Mouse (Mus musculus) midbrain, embryonic 14.5 days (tissue): ENCODE results near the gene Eif4g3. TPM values are rescaled to one million over a fixed set of nuclear protein-coding genes. Genes with fewer than 3 reads are reported as not detected.

Experiments used
- ATAC-seq: fragments of 200-750 bp; cut with Nextera tagmentation; 2 replicates; pipeline ENCODE4 v1.8.0; 2017; ENCODE audit warnings: moderate number of reproducible peaks, moderate library complexity; ENCODE audit not compliant: low FRiP score, low TSS enrichment
- DNase-seq: peaks from one replicate; pipeline ENCODE4 v3.0.0-alpha.2; 2015
- H3K27ac ChIP-seq: fragments of 300-500 bp; sonication (generic); replicated peaks from 2 replicates; pipeline ENCODE4 v1.5.1; 2014; ENCODE audit warnings: mild to moderate bottlenecking, low read depth, low read length, moderate library complexity
- H3K27me3 ChIP-seq: fragments of 300-500 bp; sonication (generic); 2 replicates; pipeline ENCODE4 v1.6.1; 2014; ENCODE audit warnings: low read length, control low read depth, mixed read lengths; ENCODE audit not compliant: control insufficient read depth, insufficient read depth
- H3K36me3 ChIP-seq: fragments of 300-500 bp; sonication (generic); 2 replicates; pipeline ENCODE4 v1.6.1; 2014; ENCODE audit warnings: low read length, control low read depth; ENCODE audit not compliant: control insufficient read depth, insufficient read depth
- H3K4me1 ChIP-seq: fragments of 300-500 bp; sonication (generic); 2 replicates; pipeline ENCODE4 v1.6.1; 2014; ENCODE audit warnings: mild to moderate bottlenecking, antibody characterized with exemption, low read length, control low read depth; ENCODE audit not compliant: control insufficient read depth, insufficient read depth
- H3K4me2 ChIP-seq: fragments of 300-500 bp; sonication (generic); 2 replicates; pipeline ENCODE4 v1.6.1; 2014; ENCODE audit warnings: mild to moderate bottlenecking, low read length, moderate library complexity
- H3K4me3 ChIP-seq: fragments of 300-500 bp; sonication (generic); replicated peaks from 2 replicates; pipeline ENCODE4 v1.5.1; 2014; ENCODE audit warnings: low read depth, low read length
- H3K9ac ChIP-seq: fragments of 300-500 bp; sonication (generic); replicated peaks from 2 replicates; pipeline ENCODE4 v1.6.1; 2014; ENCODE audit warnings: mild to moderate bottlenecking, low read length, moderate library complexity
- H3K9me3 ChIP-seq: fragments of 300-500 bp; sonication (generic); 2 replicates; pipeline ENCODE4 v1.6.1; 2016; ENCODE audit warnings: low read length, control low read depth, mixed read lengths; ENCODE audit not compliant: control insufficient read depth
- WGBS: fragments of 180-500 bp; shearing (Covaris S2); extraction: QIAGEN DNeasy Blood & Tissue Kit; methylation state at CpG from one replicate; pipeline ENCODE4 v1.1.7; 2014; 5-methylcytosine and 5-hydroxymethylcytosine counted together
- polyA plus RNA-seq: library from polyadenylated mRNA; unstranded; fragments of >200 nt; fragmentation: Nextera tagmentation; extraction: Ambion mirVana; gene quantifications from 2 replicates; pipeline ENCODE4 v1.2.1, GENCODE M21; 2014

Eif4g3 gene
- polyA plus RNA-seq: 48.4 and 63.0 TPM in 2 replicates

DNA sequence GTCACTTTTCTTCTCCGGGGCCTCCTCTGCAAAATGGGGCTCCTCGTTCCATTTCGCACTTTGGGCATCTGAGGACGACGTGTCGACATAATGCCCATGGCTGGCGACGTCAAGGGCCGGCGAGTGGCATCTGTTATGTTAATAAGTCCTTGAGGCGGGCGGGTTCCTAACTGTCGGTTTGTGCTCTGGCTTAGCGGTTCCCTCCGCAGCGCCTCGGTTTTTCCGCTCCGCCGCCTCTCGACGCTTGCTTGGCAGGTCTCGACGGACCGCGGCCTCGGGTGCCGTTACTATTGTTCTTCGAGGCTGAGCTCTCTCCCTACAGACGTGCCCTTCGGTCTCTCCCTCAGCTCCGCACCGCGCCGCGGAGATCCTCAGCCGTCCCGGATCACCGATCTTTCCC, at the start of gene Eif4g3:
Gene Eif4g3 (plus strand): TSS at position 133 of the 400 bp plus-strand sequence.
- Histone ChIP-seq H3K9ac (peak within 1 kb of the TSS; percentile 99), H3K36me3 (peaks cover 9% of the 10 kb centered on the region), H3K4me3 (peak within 1 kb of the TSS; percentile 94), H3K4me1 (peaks cover 24% of the 10 kb centered on the region), H3K4me2 (peak within 1 kb of the TSS; percentile 80), H3K9me3 (no peaks in the 10 kb centered on the region), H3K27ac (peak within 1 kb of the TSS; percentile 96), H3K27me3 (no peaks in the 10 kb centered on the region)
- DNase-seq (no peak), ATAC-seq (peak; percentile 36)
- WGBS: 1% methylated on average over 39 of the region's 39 CpGs

DNA sequence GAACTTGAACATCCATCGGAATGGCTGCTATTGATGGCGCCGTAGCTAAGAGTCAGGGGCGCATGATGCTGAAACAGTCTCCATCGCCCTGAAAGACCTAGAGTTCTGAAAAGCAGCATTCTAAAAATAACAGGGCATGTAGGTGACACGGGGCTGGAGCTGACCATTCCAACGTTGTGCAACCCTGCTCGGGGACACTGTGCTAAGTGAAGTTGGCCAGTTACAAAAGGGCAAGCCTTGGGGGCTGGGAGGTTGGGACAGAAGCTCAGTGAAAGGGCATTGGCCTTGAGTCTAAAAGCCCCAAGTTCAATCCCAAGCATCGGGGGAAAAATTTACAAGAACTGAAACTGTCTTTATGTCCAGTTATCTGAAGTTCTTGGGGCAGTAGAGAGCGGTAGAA, 49.3 kb upstream of the Eif4g3 start:
- Histone ChIP-seq H3K27me3 (no peaks in the 10 kb centered on the region), H3K27ac (no peak overlapping the region), H3K36me3 (peaks cover 23% of the 10 kb centered on the region), H3K9ac (no peak overlapping the region), H3K4me3 (no peak overlapping the region), H3K4me1 (peaks cover 18% of the 10 kb centered on the region), H3K4me2 (no peak overlapping the region), H3K9me3 (no peaks in the 10 kb centered on the region)
- WGBS: 93% methylated on average over 10 of the region's 10 CpGs
- DNase-seq (no peak), ATAC-seq (no peak)

DNA sequence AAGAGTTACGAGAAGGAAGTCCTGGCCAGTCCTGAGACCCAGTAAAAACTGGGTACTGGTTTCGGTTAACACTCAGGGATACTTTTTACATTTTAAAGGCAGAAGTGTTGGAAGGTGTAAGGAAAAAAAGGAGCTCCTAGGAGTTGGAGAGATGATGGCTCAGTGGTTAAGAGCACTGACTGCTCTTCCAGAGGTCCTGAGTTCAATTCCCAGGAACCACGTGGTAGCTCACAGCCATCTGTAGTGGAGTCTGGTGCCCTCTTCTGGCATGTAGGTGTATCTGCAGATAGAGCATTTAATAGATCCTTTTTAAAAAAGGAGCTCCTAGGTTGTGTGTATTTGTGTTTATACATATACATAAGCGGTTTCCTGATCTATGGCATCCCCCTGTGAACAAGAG, 47.4 kb upstream of the Eif4g3 start:
- no peaks in the 10 kb centered on the region for H3K9me3 ChIP-seq
- peaks cover 33% of the 10 kb centered on the region for H3K36me3 ChIP-seq
- 76% methylated on average over 4 of the region's 4 CpGs for WGBS
- ATAC-seq (no peak), DNase-seq (no peak)
- H3K4me2 ChIP-seq: no peak overlapping the region
- no peak overlapping the region for H3K27ac ChIP-seq
- H3K27me3 ChIP-seq: no peaks in the 10 kb centered on the region
- H3K4me3 ChIP-seq: no peak overlapping the region
- H3K9ac ChIP-seq: no peak overlapping the region
- peaks cover 13% of the 10 kb centered on the region for H3K4me1 ChIP-seq

DNA sequence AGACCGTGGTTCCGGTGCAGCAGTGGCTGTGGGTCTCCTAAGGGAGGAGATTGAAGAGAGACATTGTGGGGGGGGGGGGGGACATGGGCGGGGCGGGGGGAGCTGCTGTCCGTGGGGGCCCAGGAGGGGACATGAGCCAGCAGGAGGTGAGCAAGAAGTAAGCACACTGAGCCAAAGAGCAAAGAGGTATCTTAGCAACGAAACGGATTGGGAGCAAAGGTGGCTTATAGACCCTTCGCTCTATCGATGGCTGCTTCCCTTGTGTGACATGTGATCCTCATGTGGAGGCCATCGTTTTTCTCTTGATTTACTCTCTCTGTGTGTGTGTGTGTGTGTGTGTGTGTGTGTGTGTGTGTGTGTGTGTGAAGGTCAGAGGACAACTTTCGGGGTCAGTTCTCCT, 46.4 kb upstream of the Eif4g3 start:
- Histone ChIP-seq H3K27ac (no peak overlapping the region), H3K4me2 (no peak overlapping the region), H3K4me1 (peaks cover 13% of the 10 kb centered on the region), H3K4me3 (no peak overlapping the region), H3K27me3 (no peaks in the 10 kb centered on the region), H3K9ac (no peak overlapping the region), H3K36me3 (peaks cover 38% of the 10 kb centered on the region), H3K9me3 (no peaks in the 10 kb centered on the region)
- DNase-seq (no peak), ATAC-seq (no peak)
- 73% methylated on average over 9 of the region's 11 CpGs for WGBS

DNA sequence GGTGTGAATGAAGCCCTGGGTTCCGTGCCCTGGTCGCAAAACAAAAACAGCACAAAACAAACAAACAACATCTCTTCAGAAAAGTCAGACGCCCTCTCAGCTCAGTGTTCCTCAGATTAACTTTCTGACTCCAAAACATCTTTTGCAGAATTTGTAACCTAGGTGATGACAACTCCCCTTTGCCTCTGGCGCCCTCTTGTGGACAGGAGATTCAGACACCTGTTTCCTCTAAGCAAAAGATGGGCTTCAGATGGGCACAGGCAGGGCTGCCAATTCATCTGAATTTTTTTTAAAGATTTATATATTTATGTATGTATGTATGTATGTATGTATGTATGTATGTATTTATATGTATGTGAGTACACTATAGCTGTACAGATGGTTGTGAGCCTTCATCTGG, 40.0 kb upstream of the Eif4g3 start:
- Histone ChIP-seq H3K9ac (no peak overlapping the region), H3K4me3 (no peak overlapping the region), H3K4me1 (no peaks in the 10 kb centered on the region), H3K27ac (no peak overlapping the region), H3K36me3 (peaks cover 54% of the 10 kb centered on the region), H3K4me2 (no peak overlapping the region), H3K27me3 (no peaks in the 10 kb centered on the region), H3K9me3 (no peaks in the 10 kb centered on the region)
- 39% methylated on average over 4 of the region's 4 CpGs for WGBS
- DNase-seq (peak; percentile 94), ATAC-seq (no peak)

DNA sequence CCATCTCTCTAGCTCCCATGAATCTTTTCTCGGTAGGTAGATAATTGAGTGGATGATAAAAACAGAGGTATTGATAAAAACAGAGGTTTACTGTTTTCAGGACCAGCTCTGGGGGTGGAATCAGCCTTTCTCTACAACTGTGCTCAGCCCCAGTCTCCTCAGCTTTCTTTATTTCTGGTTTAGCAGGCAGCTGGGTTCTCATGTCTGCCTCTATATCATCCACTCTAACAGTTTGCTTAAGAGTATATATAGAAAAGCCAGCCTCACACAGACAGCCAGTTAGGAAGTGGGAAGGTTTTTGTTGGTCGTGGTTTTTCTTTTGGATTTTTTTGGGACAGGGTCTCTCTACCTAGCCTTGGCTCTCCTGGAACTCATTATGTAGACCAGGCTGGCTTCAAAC, 38.6 kb upstream of the Eif4g3 start:
- peaks cover 55% of the 10 kb centered on the region for H3K36me3 ChIP-seq
- no peak for DNase-seq
- no peak for ATAC-seq
- no peak overlapping the region for H3K9ac ChIP-seq
- H3K4me3 ChIP-seq: no peak overlapping the region
- H3K9me3 ChIP-seq: no peaks in the 10 kb centered on the region
- WGBS: 87% methylated on average over 2 of the region's 2 CpGs
- no peak overlapping the region for H3K4me2 ChIP-seq
- no peaks in the 10 kb centered on the region for H3K4me1 ChIP-seq
- no peaks in the 10 kb centered on the region for H3K27me3 ChIP-seq
- no peak overlapping the region for H3K27ac ChIP-seq

DNA sequence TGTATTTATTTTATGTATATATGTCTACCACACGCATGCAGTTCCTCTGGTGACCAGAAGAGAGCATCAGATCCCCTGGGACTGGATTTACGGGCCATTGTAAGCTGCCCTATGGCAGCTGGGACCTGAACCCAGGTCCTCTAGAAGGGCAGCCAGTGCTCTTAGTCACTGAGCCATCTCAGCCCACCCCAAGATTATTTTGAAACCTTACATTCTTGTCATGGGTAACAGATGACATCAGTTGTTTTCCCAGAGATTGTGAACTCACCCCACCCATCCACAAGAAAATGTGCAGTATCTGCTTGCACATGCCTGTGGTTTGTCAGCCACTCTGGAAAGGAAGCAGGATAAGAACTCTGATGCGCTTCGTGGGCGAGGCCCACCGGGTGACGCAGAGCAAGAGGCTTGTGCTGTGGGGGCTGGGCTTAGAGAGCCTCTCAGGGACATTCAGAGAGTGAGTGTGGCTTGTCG, 37.9 kb upstream of the Eif4g3 start:
- Histone ChIP-seq H3K9ac (no peak overlapping the region), H3K27ac (no peak overlapping the region), H3K36me3 (peaks cover 55% of the 10 kb centered on the region), H3K4me2 (no peak overlapping the region), H3K9me3 (0 out of 2 replicates have a peak, but pooled peaks cover 5% of the 10 kb centered on the region), H3K4me1 (no peaks in the 10 kb centered on the region), H3K27me3 (no peaks in the 10 kb centered on the region), H3K4me3 (no peak overlapping the region)
- ATAC-seq: no peak
- no peak for DNase-seq
- WGBS: 91% methylated on average over 8 of the region's 8 CpGs

DNA sequence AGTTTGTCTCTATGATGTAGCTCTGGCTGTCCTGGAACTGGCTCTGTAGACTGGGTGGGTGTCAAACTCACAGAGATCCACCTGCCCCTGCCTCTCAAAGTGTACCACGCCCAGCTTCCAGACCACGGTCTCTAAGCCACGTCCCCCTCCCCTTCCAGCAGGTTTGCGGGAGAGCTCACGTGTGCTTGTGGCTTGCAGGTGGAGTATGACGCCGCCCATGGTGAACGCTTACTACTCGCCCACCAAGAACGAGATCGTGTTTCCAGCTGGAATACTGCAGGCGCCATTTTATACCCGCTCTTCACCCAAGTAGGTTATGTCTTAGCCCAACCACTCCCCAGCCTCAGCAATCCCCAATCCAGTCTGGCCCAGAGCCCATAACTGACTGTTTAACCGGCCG, 36.6 kb upstream of the Eif4g3 start:
- DNase-seq (no peak), ATAC-seq (no peak)
- H3K9ac ChIP-seq: no peak overlapping the region
- no peak overlapping the region for H3K27ac ChIP-seq
- peaks cover 48% of the 10 kb centered on the region for H3K36me3 ChIP-seq
- 0 out of 2 replicates have a peak, but pooled peaks cover 5% of the 10 kb centered on the region for H3K9me3 ChIP-seq
- H3K27me3 ChIP-seq: no peaks in the 10 kb centered on the region
- H3K4me1 ChIP-seq: no peaks in the 10 kb centered on the region
- H3K4me2 ChIP-seq: no peak overlapping the region
- H3K4me3 ChIP-seq: no peak overlapping the region
- WGBS: 94% methylated on average over 15 of the region's 15 CpGs

DNA sequence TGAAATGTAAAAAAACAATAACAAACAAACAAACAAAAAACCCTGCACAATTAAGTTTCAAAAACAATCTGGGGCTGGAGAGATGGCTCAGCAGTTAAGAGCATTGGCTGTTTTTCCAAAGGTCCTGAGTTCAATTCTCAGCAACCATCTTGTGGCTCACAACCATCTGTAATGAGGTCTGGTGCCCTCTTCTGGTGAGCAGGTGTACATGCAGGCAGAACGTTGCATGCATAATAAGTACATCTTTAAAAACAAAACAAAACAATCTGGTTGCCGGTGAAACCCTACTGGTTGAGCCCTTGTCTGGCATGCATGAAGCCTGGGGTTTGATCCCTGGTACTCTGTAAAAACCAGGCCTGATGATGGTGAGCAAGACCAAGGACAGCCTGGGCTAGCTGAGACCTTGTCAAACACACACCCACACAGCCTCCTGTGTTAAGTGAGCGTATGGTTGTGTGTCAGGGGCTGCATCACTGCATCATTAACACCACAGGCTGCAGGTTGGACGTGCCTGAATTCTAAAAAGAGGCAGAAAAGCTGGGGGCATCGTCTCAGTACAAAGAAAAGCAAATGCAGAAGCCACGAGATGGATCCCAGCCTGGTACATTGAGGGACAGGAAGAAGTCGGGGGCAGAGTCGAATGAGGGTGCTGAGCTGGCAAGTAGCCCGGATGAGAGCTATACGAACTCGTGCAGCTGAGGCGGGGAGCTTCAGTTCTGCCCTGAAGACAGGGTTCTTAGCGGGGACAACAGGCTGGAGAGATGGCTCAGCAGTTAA, 32.7 kb upstream of the Eif4g3 start:
- Histone ChIP-seq H3K4me1 (no peaks in the 10 kb centered on the region), H3K27me3 (no peaks in the 10 kb centered on the region), H3K4me3 (no peak overlapping the region), H3K4me2 (no peak overlapping the region), H3K27ac (no peak overlapping the region), H3K9ac (no peak overlapping the region), H3K9me3 (0 out of 2 replicates have a peak, but pooled peaks cover 5% of the 10 kb centered on the region), H3K36me3 (peaks cover 59% of the 10 kb centered on the region)
- ATAC-seq: no peak
- 87% methylated on average over 13 of the region's 13 CpGs for WGBS
- no peak for DNase-seq
